Mouse (Mus musculus): Measurements from ENCODE around the gene Mrgbp. TPM values are rescaled to one million over a fixed set of nuclear protein-coding genes. Genes with fewer than 3 reads are reported as not detected.

Gene Mrgbp
- polyA plus RNA-seq, 1 experiment from 2014 or later, result 7.5 TPM

DNA sequence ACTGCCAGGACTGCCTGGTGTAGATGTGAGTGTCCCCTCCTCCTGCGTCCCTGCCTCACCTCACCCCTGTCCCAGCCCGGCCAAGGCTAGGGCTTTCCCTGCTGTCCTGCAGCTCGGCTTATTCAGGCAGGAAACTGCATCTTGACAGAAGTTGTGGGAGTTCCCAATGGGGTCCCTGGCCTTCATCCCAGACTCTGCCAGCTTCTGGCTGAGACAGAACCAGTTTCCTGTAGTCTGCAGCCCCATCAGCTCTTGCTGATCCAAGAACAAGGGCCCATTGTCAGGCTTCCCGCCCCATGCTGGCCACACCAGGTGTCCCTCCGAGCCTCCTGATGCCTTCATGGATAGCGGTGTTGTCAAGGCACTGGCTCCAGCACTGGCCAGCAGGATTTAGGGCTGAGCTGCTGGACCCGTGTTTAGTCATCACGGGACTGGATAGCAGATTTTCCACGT lies 19.5 kb downstream of the Mrgbp start:
- no peak overlapping the region for H3K27ac ChIP-seq (ENCODE audit: low read depth)
- peaks cover 12% of the 10 kb centered on the region; the same call in 1 of the 2 replicates for H3K27me3 ChIP-seq (ENCODE audit: insufficient read depth, low read length)
- 32% methylated on average over 9 of the region's 9 CpGs for WGBS (ENCODE audit: insufficient replicate concordance)
- DNase-seq (no peak), ATAC-seq (no peak)
- no peaks in the 10 kb centered on the region for H3K9me3 ChIP-seq (ENCODE audit: low read length)
- no peaks in the 10 kb centered on the region for H3K4me1 ChIP-seq (ENCODE audit: insufficient read depth)
- H3K9ac ChIP-seq (replicated peaks), result no peak overlapping the region
- no peak overlapping the region for H3K4me2 ChIP-seq (ENCODE audit: low read depth, low read length)
- no peaks in the 10 kb centered on the region for H3K36me3 ChIP-seq (replicated peaks; ENCODE audit: insufficient read depth, low read length)
- TF ChIP-seq CTCF (IDR thresholded peaks at IDR 0.05; ENCODE audit: low read depth) (no peak), EP300 (IDR thresholded peaks at IDR 0.05; ENCODE audit: low read depth) (no peak)
- no peak overlapping the region for H3K4me3 ChIP-seq (ENCODE audit: low read depth, low read length)

DNA sequence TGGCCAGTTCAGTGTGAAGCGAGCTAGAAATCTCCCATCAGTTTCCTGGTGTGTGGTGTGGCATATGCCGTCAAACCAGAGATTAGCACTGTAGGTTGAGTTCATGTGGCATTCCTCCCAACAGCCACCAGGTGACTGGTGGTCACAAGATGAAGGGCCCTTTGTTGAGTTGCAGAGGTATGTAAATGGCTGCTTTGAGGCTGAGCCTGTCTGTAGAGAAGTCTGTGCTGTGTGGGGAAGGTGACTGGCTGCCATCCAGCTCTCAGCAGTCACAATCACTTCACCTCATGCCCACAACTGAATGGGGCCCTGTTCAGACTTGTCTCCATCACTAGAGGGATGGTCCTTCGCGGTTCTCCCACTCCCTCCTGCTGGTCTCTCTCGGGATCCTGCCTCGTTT lies 23.7 kb downstream of the Mrgbp start:
- ATAC-seq (no peak), DNase-seq (no peak)

DNA sequence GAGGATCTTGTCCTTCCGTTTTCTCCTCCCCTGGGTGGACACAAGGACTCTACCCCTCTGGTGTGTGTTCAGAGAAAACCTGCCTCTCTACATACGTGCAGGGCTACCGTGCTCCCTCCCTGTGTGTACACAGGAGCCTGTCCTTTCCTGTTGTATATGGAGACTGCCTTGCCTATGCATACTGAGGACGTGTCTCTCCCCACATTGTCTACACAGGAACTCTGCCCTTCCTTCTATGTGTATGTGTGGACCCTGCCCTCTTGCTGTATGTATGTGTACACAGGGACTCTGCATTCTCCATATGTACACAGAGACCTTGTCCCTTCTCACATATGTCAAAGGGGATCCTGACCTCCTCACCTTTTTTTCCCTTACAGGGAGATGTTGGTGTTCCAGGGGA lies 29.2 kb downstream of the Mrgbp start:
- Histone ChIP-seq H3K4me2 (ENCODE audit: low read depth, low read length) (no peak overlapping the region), H3K36me3 (replicated peaks; ENCODE audit: insufficient read depth, low read length) (no peaks in the 10 kb centered on the region), H3K27me3 (ENCODE audit: insufficient read depth, low read length) (no peaks in the 10 kb centered on the region), H3K4me3 (ENCODE audit: low read depth, low read length) (no peak overlapping the region), H3K9me3 (ENCODE audit: low read length) (no peaks in the 10 kb centered on the region), H3K9ac (replicated peaks) (no peak overlapping the region), H3K27ac (ENCODE audit: low read depth) (peak overlapping the region; percentile 35; the same call in 1 of the 2 replicates), H3K4me1 (ENCODE audit: insufficient read depth) (peaks cover 5% of the 10 kb centered on the region; the same call in 1 of the 2 replicates)
- WGBS (ENCODE audit: insufficient replicate concordance), result 52% methylated on average over 4 of the region's 4 CpGs
- TF ChIP-seq EP300 (IDR thresholded peaks at IDR 0.05; ENCODE audit: low read depth) (no peak), CTCF (IDR thresholded peaks at IDR 0.05; ENCODE audit: low read depth) (no peak)
- ATAC-seq (peak; percentile 55), DNase-seq (no peak)

More for the DNA sequence above, 23.7 kb downstream of the Mrgbp start:
- H3K4me2 ChIP-seq (ENCODE audit: low read depth, low read length), result no peak overlapping the region
- no peak for TF ChIP-seq EP300 (IDR thresholded peaks at IDR 0.05; ENCODE audit: low read depth)
- no peak for TF ChIP-seq CTCF (IDR thresholded peaks at IDR 0.05; ENCODE audit: low read depth)
- H3K4me1 ChIP-seq (ENCODE audit: insufficient read depth), result peaks cover under 1% of the 10 kb centered on the region; the same call in 1 of the 2 replicates
- H3K27me3 ChIP-seq (ENCODE audit: insufficient read depth, low read length), result no peaks in the 10 kb centered on the region
- no peak overlapping the region for H3K27ac ChIP-seq (ENCODE audit: low read depth)
- no peaks in the 10 kb centered on the region for H3K9me3 ChIP-seq (ENCODE audit: low read length)
- no peak overlapping the region for H3K4me3 ChIP-seq (ENCODE audit: low read depth, low read length)
- H3K36me3 ChIP-seq (replicated peaks; ENCODE audit: insufficient read depth, low read length), result no peaks in the 10 kb centered on the region
- H3K9ac ChIP-seq (replicated peaks), result no peak overlapping the region
- WGBS (ENCODE audit: insufficient replicate concordance), result 66% methylated on average over 6 of the region's 6 CpGs

DNA sequence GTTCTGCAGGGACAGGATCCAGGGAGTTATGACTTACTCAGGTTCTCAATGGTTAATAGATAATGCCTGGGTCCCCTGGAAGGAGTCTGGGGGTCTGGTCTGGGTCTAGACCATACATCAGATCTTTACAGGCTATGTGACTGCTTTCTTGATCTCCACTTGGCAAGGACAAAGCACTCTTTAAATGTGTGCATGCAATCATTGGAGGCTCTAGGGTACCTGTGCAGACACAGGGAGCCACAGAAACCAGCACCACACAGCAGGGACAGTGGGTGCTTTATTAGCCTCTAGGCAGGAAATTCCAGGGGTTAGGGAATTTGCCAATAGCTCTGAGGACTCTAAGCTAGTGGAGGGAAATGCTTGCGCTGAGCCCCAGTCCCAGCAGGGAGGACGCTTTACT lies 30.8 kb downstream of the Mrgbp start:
- H3K9ac ChIP-seq (replicated peaks), result no peak overlapping the region

More for the DNA sequence above, 30.8 kb downstream of the Mrgbp start:
- DNase-seq, result no peak
- Histone ChIP-seq H3K4me3 (ENCODE audit: low read depth, low read length) (no peak overlapping the region), H3K4me1 (ENCODE audit: insufficient read depth) (peaks cover 5% of the 10 kb centered on the region; the same call in 1 of the 2 replicates), H3K27me3 (ENCODE audit: insufficient read depth, low read length) (no peaks in the 10 kb centered on the region), H3K9me3 (ENCODE audit: low read length) (no peaks in the 10 kb centered on the region), H3K36me3 (replicated peaks; ENCODE audit: insufficient read depth, low read length) (no peaks in the 10 kb centered on the region), H3K27ac (ENCODE audit: low read depth) (no peak overlapping the region), H3K4me2 (ENCODE audit: low read depth, low read length) (no peak overlapping the region)
- no peak for ATAC-seq
- TF ChIP-seq EP300 (IDR thresholded peaks at IDR 0.05; ENCODE audit: low read depth), result no peak
- TF ChIP-seq CTCF (IDR thresholded peaks at IDR 0.05; ENCODE audit: low read depth), result no peak
- WGBS (ENCODE audit: insufficient replicate concordance), result 66% methylated on average over 2 of the region's 2 CpGs

Other genes with a start within 250 kb of the Mrgbp start
- 0.08 and 0.11 TPM in 2 replicates for gene Gata5, start 246.6 kb upstream of the Mrgbp start, polyA plus RNA-seq (2015; fragmentation: Nextera tagmentation; extraction: Ambion mirVana)
- gene Slco4a1, start 125.1 kb upstream of the Mrgbp start, polyA plus RNA-seq (2015; fragmentation: Nextera tagmentation; extraction: Ambion mirVana), result 0.86 and 0.91 TPM in 2 replicates
- not detected in 2 replicates for gene Ntsr1, start 81.3 kb upstream of the Mrgbp start, polyA plus RNA-seq (2015; fragmentation: Nextera tagmentation; extraction: Ambion mirVana)
- gene Ogfr, start 7.9 kb downstream of the Mrgbp start, polyA plus RNA-seq (2015; fragmentation: Nextera tagmentation; extraction: Ambion mirVana), result 22.7 and 24.9 TPM in 2 replicates
- gene Col9a3, start 16.5 kb downstream of the Mrgbp start, polyA plus RNA-seq (2015; fragmentation: Nextera tagmentation; extraction: Ambion mirVana), result 0.41 and 0.63 TPM in 2 replicates
- not detected in 2 replicates for gene Tcfl5, start 61.4 kb downstream of the Mrgbp start, polyA plus RNA-seq (2015; fragmentation: Nextera tagmentation; extraction: Ambion mirVana)
- gene Dido1, start 128.7 kb downstream of the Mrgbp start, polyA plus RNA-seq (2015; fragmentation: Nextera tagmentation; extraction: Ambion mirVana), result 6.5 and 8.7 TPM in 2 replicates
- 68.2 and 71.3 TPM in 2 replicates for gene Gid8, start 128.8 kb downstream of the Mrgbp start, polyA plus RNA-seq (2015; fragmentation: Nextera tagmentation; extraction: Ambion mirVana)
- gene Slc17a9, start 144.0 kb downstream of the Mrgbp start, polyA plus RNA-seq (2015; fragmentation: Nextera tagmentation; extraction: Ambion mirVana), result 5.2 and 6.0 TPM in 2 replicates
- gene Bhlhe23, start 195.6 kb downstream of the Mrgbp start, polyA plus RNA-seq (2015; fragmentation: Nextera tagmentation; extraction: Ambion mirVana), result not detected in 2 replicates